Mouse (Mus musculus) left cerebral cortex, adult 18-20 months (tissue): ENCODE data around the gene Mrpl51. TPM values are rescaled to one million over a fixed set of nuclear protein-coding genes. Genes with fewer than 3 reads are reported as not detected.
A peak's percentile ranks its signal among the peaks of the same experiment; 100 is the strongest.

Experiments used
- DNase-seq, 2 experiments: peaks; one replicate each; pipeline ENCODE4 v3.0.0; 2021 to 2022; ENCODE audit warnings: low spot score in 2 of 2, mixed read lengths in 1 of 2
- long read RNA-seq, 2 experiments: library from polyadenylated mRNA; stranded (forward); transcript quantifications; one replicate each; pipeline ENCODE4 v2.0.0; 2021
- total RNA-seq, 2 experiments: library from RNA; stranded (reverse); gene quantifications; 2 replicates each; pipeline ENCODE4 v1.2.3; 2021

The Mrpl51 gene
- 10 to 100 TPM; 69.7 to 81.2 TPM for total RNA-seq
- long read RNA-seq, experiment 1, transcript Mrpl51-201 (3 exons, 3,427 nt), result major isoform, 33 of 39 reads
- long read RNA-seq, experiment 1, partial matches to known transcripts, result 3 of 39 reads
- long read RNA-seq, experiment 1, other reads (novel, unspliced or antisense), result 0 of 39 reads
- long read RNA-seq, experiment 2, transcript Mrpl51-201 (3 exons, 3,427 nt), result major isoform, 31 of 32 reads
- long read RNA-seq, experiment 2, partial matches to known transcripts, result 0 of 32 reads
- long read RNA-seq, experiment 2, other reads (novel, unspliced or antisense), result 0 of 32 reads

GRCm38 (mm10) chr6:125191332-125192015 is at the start of gene Mrpl51, which contains the start of gene Ncapd2:
TSS of gene Mrpl51 (plus strand) at chr6:125191801.
TSS of gene Ncapd2 (minus strand) at chr6:125191701.
- peak; percentile 95 to 98 for DNase-seq

GRCm38 (mm10) chr6:125142436-125142835 is 49.2 kb upstream of the Mrpl51 start:
- no peak for DNase-seq

GRCm38 (mm10) chr6:125143128-125143527 is 48.5 kb upstream of the Mrpl51 start:
- DNase-seq, result no peak

GRCm38 (mm10) chr6:125143904-125144303 is 47.7 kb upstream of the Mrpl51 start:
- DNase-seq, result no peak

GRCm38 (mm10) chr6:125145001-125145400 is 46.6 kb upstream of the Mrpl51 start, which contains the start of gene Iffo1:
TSS of gene Iffo1 (plus strand) at chr6:125145241.
- DNase-seq, result peak; percentile 87 to 90

- peak in 1 of 2 experiments; percentile 47 for DNase-seq
Measured at GRCm38 (mm10) chr6:125145479-125145951, 46.1 kb upstream of the Mrpl51 start.

GRCm38 (mm10) chr6:125146148-125146547 is 45.5 kb upstream of the Mrpl51 start:
- peak in 1 of 2 experiments; percentile 29 for DNase-seq

- no peak for DNase-seq
Measured at GRCm38 (mm10) chr6:125146797-125147196, 44.8 kb upstream of the Mrpl51 start.

GRCm38 (mm10) chr6:125147329-125147728 is 44.3 kb upstream of the Mrpl51 start:
- DNase-seq, result no peak

- peak; percentile 52 to 59 for DNase-seq
Measured at GRCm38 (mm10) chr6:125148251-125148925, 43.2 kb upstream of the Mrpl51 start.

- DNase-seq, result peak; percentile 55 to 72
Measured at GRCm38 (mm10) chr6:125148926-125149568, 42.6 kb upstream of the Mrpl51 start.

- DNase-seq, result no peak
Measured at GRCm38 (mm10) chr6:125149569-125149950, 42.0 kb upstream of the Mrpl51 start.

GRCm38 (mm10) chr6:125152212-125153017 is 39.2 kb upstream of the Mrpl51 start:
- peak in 1 of 2 experiments; percentile 35 for DNase-seq

- DNase-seq, result no peak
Measured at GRCm38 (mm10) chr6:125153018-125153389, 38.6 kb upstream of the Mrpl51 start.

- no peak for DNase-seq
Measured at GRCm38 (mm10) chr6:125153682-125154081, 37.9 kb upstream of the Mrpl51 start.

- no peak for DNase-seq
Measured at GRCm38 (mm10) chr6:125154550-125154949, 37.1 kb upstream of the Mrpl51 start.

- DNase-seq, result no peak
Measured at GRCm38 (mm10) chr6:125155262-125155661, 36.3 kb upstream of the Mrpl51 start.

GRCm38 (mm10) chr6:125156491-125156890 is 35.1 kb upstream of the Mrpl51 start:
- no peak for DNase-seq

- no peak for DNase-seq
Measured at GRCm38 (mm10) chr6:125156903-125157614, 34.5 kb upstream of the Mrpl51 start.
